Mouse (Mus musculus) kidney, adult 9 months (tissue): ENCODE measurements around the gene A930017K11Rik.

Experiments
- DNase-seq: peaks from one replicate; pipeline ENCODE4 v3.0.0; 2022

A930017K11Rik gene

GRCm38 (mm10) chr17:25951803-25952623 lies at the start of gene A930017K11Rik:
TSS of gene A930017K11Rik (minus strand) at chr17:25952565.
- no peak for DNase-seq

GRCm38 (mm10) chr17:25998425-25998824 lies 46.1 kb upstream of the A930017K11Rik start:
- DNase-seq: no peak

DNA sequence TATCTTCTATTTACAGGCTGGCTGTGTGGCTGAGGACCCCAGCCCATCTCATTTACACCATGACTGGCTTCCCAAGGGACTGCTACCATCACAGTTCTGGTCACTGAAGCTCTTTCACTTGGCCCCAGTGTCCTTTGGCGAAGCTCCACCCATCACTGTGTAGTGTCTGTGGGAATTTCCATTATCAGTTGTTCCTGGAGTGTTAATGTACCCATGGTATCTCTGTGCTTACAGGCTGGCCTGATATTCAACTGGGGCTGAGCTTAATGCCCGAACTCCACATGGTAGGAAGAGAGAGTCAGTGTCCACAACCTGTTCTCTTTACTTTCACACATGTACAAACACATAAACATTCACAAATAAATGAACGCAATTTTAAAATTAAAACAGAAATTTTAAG lies 41.1 kb upstream of the A930017K11Rik start:
- DNase-seq: no peak

DNA sequence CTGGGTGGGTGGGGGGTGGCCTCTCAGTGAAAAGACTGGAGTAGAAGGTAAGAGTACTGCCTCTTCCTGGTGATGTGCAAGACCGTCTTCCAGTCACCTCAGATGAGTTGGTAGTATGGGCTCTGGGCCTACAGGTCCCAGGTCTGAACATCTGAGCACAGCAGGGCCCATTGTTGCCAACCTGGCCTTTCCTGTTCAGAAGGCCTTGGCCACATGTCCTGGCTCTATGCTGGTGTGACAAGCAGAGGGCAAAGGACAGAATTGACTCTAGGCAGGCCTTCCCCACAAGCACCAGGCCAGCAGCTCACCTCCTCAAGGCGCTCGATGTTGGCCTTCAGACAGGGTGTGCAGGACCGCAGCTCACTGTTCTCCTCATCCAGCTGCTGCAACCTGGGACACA lies 39.9 kb upstream of the A930017K11Rik start:
- no peak for DNase-seq

DNA sequence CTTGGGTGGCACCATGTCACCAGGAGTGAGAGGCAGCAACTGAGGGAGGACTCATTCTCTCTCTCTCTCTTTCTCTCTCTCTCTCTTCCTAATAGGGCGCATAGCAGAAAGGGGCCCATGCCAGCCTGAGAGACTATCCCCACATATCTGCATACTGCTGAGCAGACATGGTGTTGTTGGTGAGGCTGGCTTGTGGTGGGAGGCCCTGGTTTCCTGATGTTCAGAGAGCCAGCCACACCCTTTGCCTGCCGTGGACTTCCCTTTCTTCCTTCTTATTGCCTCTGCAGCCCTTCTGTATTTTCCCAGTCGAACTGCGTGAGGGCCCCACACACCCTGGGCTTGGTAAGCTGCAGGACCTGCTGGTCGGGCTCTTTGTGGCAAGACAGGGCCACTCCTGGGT lies 38.0 kb upstream of the A930017K11Rik start:
- DNase-seq: no peak

- DNase-seq: peak; percentile 95
These were observed 33.2 kb upstream of the A930017K11Rik start, which contains the start of gene Capn15 for GRCm38 (mm10) chr17:25985306-25986294. TSS of gene Capn15 (minus strand) at chr17:25985796.

GRCm38 (mm10) chr17:25984556-25985305 lies 32.4 kb upstream of the A930017K11Rik start:
- DNase-seq: no peak

GRCm38 (mm10) chr17:25984066-25984465 lies 31.7 kb upstream of the A930017K11Rik start:
- DNase-seq: no peak

GRCm38 (mm10) chr17:25982913-25983312 lies 30.5 kb upstream of the A930017K11Rik start:
- DNase-seq: no peak

DNA sequence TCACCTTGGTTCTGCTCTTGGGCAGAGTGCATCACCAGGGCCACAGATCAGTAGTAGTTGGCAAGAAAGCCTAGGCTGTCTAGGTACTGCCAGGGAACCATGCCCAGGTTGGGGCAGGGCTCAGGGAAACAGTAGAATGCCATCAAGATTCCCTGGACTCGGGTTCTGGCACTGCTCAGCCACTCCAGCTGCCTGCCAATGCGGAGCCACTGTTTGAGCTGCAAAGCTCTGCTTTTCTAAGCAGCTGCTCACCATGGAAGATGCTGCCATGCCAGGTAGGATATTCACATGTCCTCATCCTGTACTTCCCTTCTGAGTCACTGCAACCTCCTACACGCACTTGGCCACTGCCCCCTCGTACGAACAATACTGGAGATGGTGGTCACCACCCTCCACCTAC lies 28.5 kb upstream of the A930017K11Rik start:
- peak; percentile 53 for DNase-seq

DNA sequence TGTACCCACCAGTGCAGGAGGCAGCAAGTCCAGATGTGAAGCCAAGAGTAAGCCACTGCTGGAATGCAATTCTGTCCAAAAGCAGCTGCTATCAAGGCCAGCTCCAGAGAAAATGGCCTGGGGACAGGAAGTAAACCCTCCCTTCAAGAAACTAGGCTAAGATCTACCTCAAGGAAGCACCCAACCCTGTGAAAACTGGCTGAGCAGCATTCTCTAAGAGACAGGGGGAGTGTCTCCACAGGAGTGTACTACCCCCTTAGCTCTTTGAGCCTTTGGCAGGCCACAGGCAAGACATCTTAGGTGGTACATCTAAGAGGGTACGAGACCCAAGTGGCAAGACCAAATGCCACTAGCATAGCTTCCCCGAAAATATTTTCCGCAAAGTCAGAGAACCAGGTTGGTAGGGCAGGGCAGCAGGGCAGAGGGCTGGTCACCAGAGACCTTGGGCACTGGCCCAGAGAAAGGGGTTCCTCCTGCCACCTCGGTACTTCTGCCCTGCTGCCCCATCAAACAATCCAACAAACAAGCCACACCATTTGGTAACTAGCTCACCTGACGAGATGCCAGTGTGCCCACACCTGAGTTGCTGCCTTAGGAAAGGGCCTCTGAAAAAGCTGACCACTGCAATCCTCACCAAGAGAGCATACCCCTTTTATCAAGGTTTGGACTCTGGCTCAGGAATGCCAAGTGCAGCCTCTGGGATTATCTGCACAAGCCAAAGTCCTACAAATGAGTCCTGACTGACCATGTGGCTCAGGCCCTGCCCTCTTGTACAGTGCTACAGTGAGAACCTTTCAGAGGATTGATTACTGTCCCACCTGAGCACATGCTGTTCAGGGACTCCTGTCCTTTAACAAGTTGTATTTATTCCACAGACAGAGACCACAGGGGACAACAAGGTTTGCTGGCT lies 27.7 kb upstream of the A930017K11Rik start:
- DNase-seq: peak; percentile 62

DNA sequence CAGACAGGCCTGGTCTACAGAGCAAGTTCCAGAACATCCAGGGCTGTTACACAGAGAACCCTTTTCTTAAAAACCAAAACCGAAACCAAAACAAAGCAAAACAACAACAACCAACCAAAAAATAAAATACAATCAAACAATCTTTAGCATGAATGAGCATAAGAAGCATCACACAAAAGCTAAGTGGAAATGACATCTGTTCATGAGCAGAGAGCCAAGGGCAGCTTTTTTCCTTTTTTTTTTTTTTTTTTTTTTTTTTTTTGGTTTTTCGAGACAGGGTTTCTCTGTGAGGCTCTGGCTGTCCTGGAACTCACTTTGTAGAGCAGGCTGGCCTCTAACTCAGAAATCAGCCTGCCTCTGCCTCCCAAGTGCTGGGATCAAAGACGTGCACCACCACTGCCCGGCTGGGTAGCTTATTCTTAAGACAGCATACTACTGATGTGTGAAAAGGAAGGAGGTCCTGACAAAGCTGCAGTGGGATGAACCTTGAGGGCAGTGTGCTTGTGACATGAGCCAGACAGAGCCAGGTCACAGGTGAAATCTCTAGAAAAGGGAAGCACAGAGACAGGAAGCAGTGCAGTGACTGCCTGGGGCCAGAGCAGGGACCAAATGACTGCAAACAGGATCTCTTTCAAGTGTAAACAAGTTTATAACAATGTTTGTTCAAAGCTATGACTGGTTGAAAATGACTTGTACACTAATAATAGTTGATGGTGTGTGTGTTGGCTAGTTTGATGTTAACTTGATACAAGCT lies 18.8 kb upstream of the A930017K11Rik start:
- no peak for DNase-seq

DNA sequence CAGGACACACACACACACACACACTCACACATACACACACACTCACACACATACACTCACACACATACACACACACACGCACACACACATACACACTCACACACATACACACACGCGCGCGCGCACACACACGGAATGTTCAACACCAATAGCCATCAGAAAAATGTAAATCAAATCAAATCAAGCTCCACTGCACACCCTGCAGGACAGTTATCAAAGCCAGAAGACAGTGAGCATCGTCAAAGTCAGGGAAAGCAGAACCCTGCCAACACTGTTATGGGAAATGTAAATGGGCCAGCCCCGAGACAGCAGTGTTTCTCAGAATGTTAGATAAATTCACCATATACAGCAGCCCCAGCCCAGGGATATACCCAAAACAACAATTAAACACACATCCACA lies 18.1 kb upstream of the A930017K11Rik start:
- no peak for DNase-seq

- DNase-seq: peak; percentile 80
These were observed 15.8 kb upstream of the A930017K11Rik start for GRCm38 (mm10) chr17:25968176-25968575.

DNA sequence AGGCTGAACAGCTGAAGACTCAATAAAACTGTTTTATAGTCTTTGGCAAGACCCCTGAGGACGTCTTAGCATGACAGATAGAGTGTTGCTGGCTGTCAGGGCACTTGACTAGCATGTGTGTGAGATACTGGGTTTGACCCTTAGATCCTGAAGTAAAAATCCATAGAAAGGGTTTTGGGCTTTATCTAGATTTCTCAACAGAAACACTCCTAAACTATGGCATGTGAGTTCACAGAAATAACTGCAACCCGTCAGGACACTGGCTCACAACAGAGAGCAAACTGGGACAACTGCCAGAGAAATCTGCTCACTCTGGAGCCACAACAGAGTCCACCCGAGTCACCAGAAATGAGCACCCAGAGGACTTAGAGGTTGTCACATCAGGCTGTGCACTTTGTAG lies 15.3 kb upstream of the A930017K11Rik start:
- no peak for DNase-seq

GRCm38 (mm10) chr17:25964271-25964670 lies 11.9 kb upstream of the A930017K11Rik start:
- no peak for DNase-seq

- no peak for DNase-seq
These were observed 10.1 kb upstream of the A930017K11Rik start for GRCm38 (mm10) chr17:25962413-25962905.

GRCm38 (mm10) chr17:25961566-25961965 lies 9.2 kb upstream of the A930017K11Rik start:
- no peak for DNase-seq

DNA sequence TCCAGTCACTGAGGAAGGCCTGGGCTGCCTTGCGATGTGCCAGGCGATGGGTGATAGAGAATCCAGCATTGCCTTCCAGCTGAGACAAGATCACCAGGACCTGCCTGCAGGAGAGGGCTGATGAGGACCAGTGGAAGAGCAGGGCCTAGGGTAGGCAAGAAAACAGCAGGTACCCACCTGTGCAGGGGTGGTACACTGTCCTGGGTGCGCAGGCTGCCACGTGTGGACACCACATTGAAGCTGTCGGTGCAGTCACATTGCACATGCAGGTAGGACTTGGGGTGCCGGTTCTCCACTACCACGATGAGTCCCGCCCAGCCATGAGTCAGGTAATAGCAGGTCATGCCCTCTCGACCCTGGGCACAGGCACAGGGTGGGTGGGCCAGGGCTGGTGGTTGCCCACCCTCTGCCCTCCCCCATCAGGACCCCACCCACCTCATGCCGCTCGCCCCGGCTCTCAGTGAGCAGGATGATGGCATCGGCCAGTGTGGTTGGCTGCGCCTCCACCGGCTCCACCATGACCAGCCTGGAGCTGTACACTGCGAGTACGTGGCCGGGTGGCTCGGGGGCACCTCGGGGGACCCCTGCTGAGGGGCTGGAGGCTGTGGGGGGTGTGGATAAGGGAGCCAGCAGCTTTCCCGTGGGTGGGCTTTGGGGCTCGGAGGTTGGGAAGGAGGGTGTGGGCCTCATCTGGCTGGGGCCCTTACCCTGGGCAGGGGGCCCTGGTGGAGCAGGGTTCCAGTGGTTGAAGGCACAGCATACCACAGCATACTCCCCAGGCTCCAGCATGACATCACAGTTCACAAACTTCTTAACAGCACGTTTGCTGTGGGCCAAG lies 7.5 kb upstream of the A930017K11Rik start:
- DNase-seq: no peak
